Mouse (Mus musculus) embryonic facial prominence, embryonic 11.5 days (tissue): ENCODE results near the gene Lmcd1. TPM values are rescaled to one million over a fixed set of nuclear protein-coding genes. Genes with fewer than 3 reads are reported as not detected.
A peak's percentile ranks its signal among the peaks of the same experiment; 100 is the strongest.

Experiments used
- ATAC-seq: fragments of 200-750 bp; cut with Nextera tagmentation; replicated peaks from 2 replicates; pipeline ENCODE4 v1.8.0; 2017; ENCODE audit warnings: low read depth; ENCODE audit not compliant: insufficient number of reproducible peaks, low FRiP score, low TSS enrichment
- DNase-seq: peaks from one replicate; pipeline ENCODE4 v3.0.0-alpha.2; 2015; ENCODE audit warnings: low spot score
- H3K27ac ChIP-seq: fragments of 300-500 bp; sonication (generic); replicated peaks from 2 replicates; pipeline ENCODE4 v1.5.1; 2014; ENCODE audit warnings: mild to moderate bottlenecking, low read depth, low read length, control low read depth
- H3K27me3 ChIP-seq: fragments of 300-500 bp; sonication (generic); 2 replicates; pipeline ENCODE4 v1.6.1; 2014; ENCODE audit warnings: mild to moderate bottlenecking, low read length, moderate library complexity, mixed read lengths; ENCODE audit not compliant: control insufficient read depth, insufficient read depth
- H3K36me3 ChIP-seq: fragments of 300-500 bp; sonication (generic); replicated peaks from 2 replicates; pipeline ENCODE4 v1.6.1; 2014; ENCODE audit warnings: low read depth, mild to moderate bottlenecking, low read length, moderate library complexity, mixed read lengths; ENCODE audit not compliant: control insufficient read depth, insufficient read depth
- H3K4me1 ChIP-seq: fragments of 300-500 bp; sonication (generic); 2 replicates; pipeline ENCODE4 v1.6.1; 2014; ENCODE audit warnings: low read length, mixed read lengths; ENCODE audit not compliant: control insufficient read depth, insufficient read depth
- H3K4me2 ChIP-seq: fragments of 300-500 bp; sonication (generic); 2 replicates; pipeline ENCODE4 v1.6.1; 2014; ENCODE audit warnings: low read depth, mild to moderate bottlenecking, control low read depth, low read length, moderate library complexity
- H3K4me3 ChIP-seq: fragments of 300-500 bp; sonication (generic); 2 replicates; pipeline ENCODE4 v1.5.1; 2014; ENCODE audit warnings: low read depth, low read length, control low read depth
- H3K9ac ChIP-seq: fragments of 300-500 bp; sonication (generic); replicated peaks from 2 replicates; pipeline ENCODE4 v1.6.1; 2014; ENCODE audit warnings: mild to moderate bottlenecking, control low read depth, low read length
- H3K9me3 ChIP-seq: fragments of 300-500 bp; sonication (generic); replicated peaks from 2 replicates; pipeline ENCODE4 v1.6.1; 2016; ENCODE audit warnings: mild to moderate bottlenecking, low read length, inconsistent platforms, mixed read lengths; ENCODE audit not compliant: control insufficient read depth
- WGBS: fragments of 180-500 bp; shearing (Covaris S2); extraction: QIAGEN DNeasy Blood & Tissue Kit; methylation state at CpG from one replicate; pipeline ENCODE4 v1.1.7; 2014; 5-methylcytosine and 5-hydroxymethylcytosine counted together
- polyA plus RNA-seq: library from polyadenylated mRNA; unstranded; fragments of >200 nt; fragmentation: Nextera tagmentation; extraction: Ambion mirVana; gene quantifications from 2 replicates; pipeline ENCODE4 v1.2.1, GENCODE M21; 2014

Lmcd1 gene
- polyA plus RNA-seq, 1 experiment from 2014 or later, result 5.4 TPM

GRCm38 (mm10) chr6:112309330-112309938 lies 35.9 kb downstream of the Lmcd1 start:
- H3K4me3 ChIP-seq, result no peak overlapping the region
- no peaks in the 10 kb centered on the region for H3K27me3 ChIP-seq
- H3K36me3 ChIP-seq, result no peaks in the 10 kb centered on the region
- ATAC-seq (no peak), DNase-seq (no peak)
- H3K9me3 ChIP-seq, result no peaks in the 10 kb centered on the region
- H3K9ac ChIP-seq, result no peak overlapping the region
- no peaks in the 10 kb centered on the region for H3K4me1 ChIP-seq
- H3K4me2 ChIP-seq, result no peak overlapping the region
- no peak overlapping the region for H3K27ac ChIP-seq
- WGBS, result 73% methylated on average over 6 of the region's 6 CpGs

GRCm38 (mm10) chr6:112311385-112311784 lies 37.8 kb downstream of the Lmcd1 start:
- Histone ChIP-seq H3K4me1 (no peaks in the 10 kb centered on the region), H3K27me3 (no peaks in the 10 kb centered on the region), H3K9me3 (no peaks in the 10 kb centered on the region), H3K36me3 (no peaks in the 10 kb centered on the region), H3K4me2 (no peak overlapping the region), H3K9ac (no peak overlapping the region), H3K4me3 (no peak overlapping the region), H3K27ac (no peak overlapping the region)
- no peak for DNase-seq
- ATAC-seq, result peak; percentile 62; the same call in 1 of the 2 replicates
- WGBS, result 35% methylated on average over 4 of the region's 4 CpGs

- no peak for DNase-seq
- H3K9ac ChIP-seq, result no peak overlapping the region
- no peak for ATAC-seq
- H3K27ac ChIP-seq, result no peak overlapping the region
- H3K9me3 ChIP-seq, result no peaks in the 10 kb centered on the region
- WGBS, result 89% methylated on average over 4 of the region's 4 CpGs
- no peaks in the 10 kb centered on the region for H3K27me3 ChIP-seq
- no peak overlapping the region for H3K4me2 ChIP-seq
- no peak overlapping the region for H3K4me3 ChIP-seq
- H3K4me1 ChIP-seq, result no peaks in the 10 kb centered on the region
- no peaks in the 10 kb centered on the region for H3K36me3 ChIP-seq
Observed at GRCm38 (mm10) chr6:112319449-112319848, 45.9 kb downstream of the Lmcd1 start.

GRCm38 (mm10) chr6:112320679-112321078 lies 47.1 kb downstream of the Lmcd1 start:
- Histone ChIP-seq H3K4me1 (no peaks in the 10 kb centered on the region), H3K9me3 (no peaks in the 10 kb centered on the region), H3K4me2 (no peak overlapping the region), H3K27me3 (no peaks in the 10 kb centered on the region), H3K27ac (no peak overlapping the region), H3K4me3 (no peak overlapping the region), H3K9ac (no peak overlapping the region), H3K36me3 (no peaks in the 10 kb centered on the region)
- ATAC-seq (no peak), DNase-seq (no peak)
- WGBS, result 45% methylated on average over 5 of the region's 5 CpGs

- DNase-seq, result no peak
- H3K9ac ChIP-seq, result no peak overlapping the region
- H3K9me3 ChIP-seq, result no peaks in the 10 kb centered on the region
- H3K4me2 ChIP-seq, result no peak overlapping the region
- no peak overlapping the region for H3K4me3 ChIP-seq
- no peaks in the 10 kb centered on the region for H3K4me1 ChIP-seq
- no peak overlapping the region for H3K27ac ChIP-seq
- 79% methylated on average over 5 of the region's 5 CpGs for WGBS
- H3K36me3 ChIP-seq, result no peaks in the 10 kb centered on the region
- H3K27me3 ChIP-seq, result no peaks in the 10 kb centered on the region
- no peak for ATAC-seq
Observed at GRCm38 (mm10) chr6:112322916-112323315, 49.4 kb downstream of the Lmcd1 start.

GRCm38 (mm10) chr6:112325213-112325612 lies 51.7 kb downstream of the Lmcd1 start:
- WGBS, result 97% methylated on average over 3 of the region's 3 CpGs
- Histone ChIP-seq H3K9ac (no peak overlapping the region), H3K4me3 (no peak overlapping the region), H3K27me3 (no peaks in the 10 kb centered on the region), H3K4me1 (no peaks in the 10 kb centered on the region), H3K9me3 (no peaks in the 10 kb centered on the region), H3K36me3 (no peaks in the 10 kb centered on the region), H3K27ac (no peak overlapping the region), H3K4me2 (no peak overlapping the region)
- no peak for ATAC-seq
- no peak for DNase-seq

- 83% methylated on average over 5 of the region's 5 CpGs for WGBS
- H3K9ac ChIP-seq, result no peak overlapping the region
- H3K4me3 ChIP-seq, result no peak overlapping the region
- DNase-seq (no peak), ATAC-seq (no peak)
- H3K4me2 ChIP-seq, result no peak overlapping the region
- H3K27me3 ChIP-seq, result no peaks in the 10 kb centered on the region
- H3K4me1 ChIP-seq, result no peaks in the 10 kb centered on the region
- no peaks in the 10 kb centered on the region for H3K36me3 ChIP-seq
- no peaks in the 10 kb centered on the region for H3K9me3 ChIP-seq
- H3K27ac ChIP-seq, result no peak overlapping the region
Observed at GRCm38 (mm10) chr6:112327793-112328192, 54.2 kb downstream of the Lmcd1 start.

GRCm38 (mm10) chr6:112330520-112331222 lies 57.1 kb downstream of the Lmcd1 start:
- Histone ChIP-seq H3K4me3 (no peak overlapping the region), H3K27me3 (no peaks in the 10 kb centered on the region), H3K27ac (no peak overlapping the region), H3K36me3 (no peaks in the 10 kb centered on the region), H3K9me3 (no peaks in the 10 kb centered on the region), H3K4me2 (no peak overlapping the region), H3K4me1 (no peaks in the 10 kb centered on the region), H3K9ac (no peak overlapping the region)
- ATAC-seq (no peak), DNase-seq (no peak)
- 86% methylated on average over 5 of the region's 5 CpGs for WGBS
